Mouse (Mus musculus) liver, embryonic 15.5 days (tissue): ENCODE measurements around the gene Hoxa9. TPM values are rescaled to one million over a fixed set of nuclear protein-coding genes. Genes with fewer than 3 reads are reported as not detected.

ENCODE experiments used
- ATAC-seq: fragments of 200-750 bp; cut with Nextera tagmentation; 2 replicates; pipeline ENCODE4 v1.8.0; 2017; ENCODE audit warnings: moderate number of reproducible peaks, mild to moderate bottlenecking, moderate library complexity; ENCODE audit not compliant: insufficient read depth
- H3K27ac ChIP-seq: fragments of 300-500 bp; sonication (generic); replicated peaks from 2 replicates; pipeline ENCODE4 v1.5.1; 2015; ENCODE audit warnings: mild to moderate bottlenecking, inconsistent platforms
- H3K27me3 ChIP-seq: fragments of 300-500 bp; sonication (generic); 2 replicates; pipeline ENCODE4 v1.6.1; 2015; ENCODE audit warnings: mild to moderate bottlenecking, inconsistent platforms
- H3K36me3 ChIP-seq: fragments of 300-500 bp; sonication (generic); replicated peaks from 2 replicates; pipeline ENCODE4 v1.6.1; 2015; ENCODE audit warnings: moderate library complexity, mild to moderate bottlenecking, inconsistent platforms
- H3K4me1 ChIP-seq: fragments of 300-500 bp; sonication (generic); replicated peaks from 2 replicates; pipeline ENCODE4 v1.6.1; 2015; ENCODE audit warnings: inconsistent platforms
- H3K4me2 ChIP-seq: fragments of 300-500 bp; sonication (generic); 2 replicates; pipeline ENCODE4 v1.6.1; 2015; ENCODE audit warnings: moderate library complexity, mild to moderate bottlenecking, inconsistent platforms
- H3K4me3 ChIP-seq: fragments of 300-500 bp; sonication (generic); replicated peaks from 2 replicates; pipeline ENCODE4 v1.5.1; 2015; ENCODE audit warnings: mild to moderate bottlenecking, inconsistent platforms
- H3K9ac ChIP-seq: fragments of 300-500 bp; sonication (generic); 2 replicates; pipeline ENCODE4 v1.6.1; 2015; ENCODE audit warnings: moderate library complexity, mild to moderate bottlenecking, inconsistent platforms
- H3K9me3 ChIP-seq: fragments of 300-500 bp; sonication (generic); replicated peaks from 2 replicates; pipeline ENCODE4 v1.6.1; 2016; ENCODE audit warnings: inconsistent platforms
- WGBS: fragments of 180-500 bp; shearing (Covaris S2); methylation state at CpG from one replicate; pipeline ENCODE4 v1.1.7; 2015; ENCODE audit warnings: mixed read lengths; ENCODE audit not compliant: insufficient replicate concordance; 5-methylcytosine and 5-hydroxymethylcytosine counted together
- polyA plus RNA-seq: library from polyadenylated mRNA; unstranded; fragments of >200 nt; fragmentation: Nextera tagmentation; extraction: Ambion mirVana; gene quantifications from 2 replicates; pipeline ENCODE4 v1.2.1, GENCODE M21; 2015

Gene Hoxa9
- polyA plus RNA-seq, 1 experiment from 2014 or later = 0.43 TPM

DNA sequence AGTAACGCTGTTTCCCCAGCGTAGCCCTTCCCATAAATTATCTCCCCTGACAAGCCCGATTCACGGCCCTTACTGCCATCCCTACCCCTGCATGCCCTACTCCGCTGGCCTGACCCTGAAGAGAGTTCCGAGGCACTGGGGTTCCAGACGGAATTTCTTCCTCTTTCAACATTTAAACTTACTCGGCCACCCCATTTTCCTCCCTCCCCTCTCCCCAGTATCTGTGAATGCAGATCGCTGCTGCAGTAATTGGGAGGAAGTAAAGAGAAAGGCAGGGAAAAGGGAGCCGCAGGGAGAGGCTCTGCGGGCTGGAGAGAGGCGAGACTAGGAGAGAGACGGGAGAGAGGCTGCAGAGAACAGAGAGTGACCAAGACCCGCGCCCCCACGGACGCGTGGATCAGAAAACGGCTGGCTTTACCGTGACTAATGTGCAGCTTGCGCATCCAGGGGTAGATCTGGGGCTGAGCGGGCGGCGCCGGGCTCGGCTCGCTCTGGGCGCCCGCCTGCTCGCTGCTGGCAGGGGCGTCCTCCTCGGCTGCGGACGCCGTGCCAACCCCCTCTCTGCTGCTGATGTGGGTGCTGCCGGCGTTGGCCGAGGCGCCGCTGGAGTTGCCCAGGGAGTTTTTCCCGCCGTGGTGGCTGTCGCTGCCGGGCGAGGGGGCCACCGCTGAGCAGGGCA, 27.4 kb downstream of the Hoxa9 start:
- peak overlapping the region; percentile 61 for H3K4me2 ChIP-seq
- peak overlapping the region; percentile 50 for H3K4me3 ChIP-seq
- H3K27me3 ChIP-seq = peaks cover 100% of the 10 kb centered on the region
- no peak for ATAC-seq
- no peak overlapping the region for H3K27ac ChIP-seq
- no peaks in the 10 kb centered on the region for H3K9me3 ChIP-seq
- peak overlapping the region; percentile 21; the same call in 1 of the 2 replicates for H3K9ac ChIP-seq
- no peaks in the 10 kb centered on the region for H3K36me3 ChIP-seq
- peaks cover 4% of the 10 kb centered on the region for H3K4me1 ChIP-seq
- WGBS = 2% methylated on average over 45 of the region's 46 CpGs

GRCm38 (mm10) chr6:52203121-52203370, 27.8 kb downstream of the Hoxa9 start:
- Histone ChIP-seq H3K4me3 (peak overlapping the region; percentile 50), H3K9me3 (no peaks in the 10 kb centered on the region), H3K9ac (no peak overlapping the region), H3K36me3 (no peaks in the 10 kb centered on the region), H3K27me3 (peaks cover 100% of the 10 kb centered on the region), H3K4me1 (no peaks in the 10 kb centered on the region; the same call in none of the 2 replicates), H3K4me2 (peak overlapping the region; percentile 61), H3K27ac (no peak overlapping the region)
- no peak for ATAC-seq
- WGBS = 9% methylated on average over 10 of the region's 10 CpGs

DNA sequence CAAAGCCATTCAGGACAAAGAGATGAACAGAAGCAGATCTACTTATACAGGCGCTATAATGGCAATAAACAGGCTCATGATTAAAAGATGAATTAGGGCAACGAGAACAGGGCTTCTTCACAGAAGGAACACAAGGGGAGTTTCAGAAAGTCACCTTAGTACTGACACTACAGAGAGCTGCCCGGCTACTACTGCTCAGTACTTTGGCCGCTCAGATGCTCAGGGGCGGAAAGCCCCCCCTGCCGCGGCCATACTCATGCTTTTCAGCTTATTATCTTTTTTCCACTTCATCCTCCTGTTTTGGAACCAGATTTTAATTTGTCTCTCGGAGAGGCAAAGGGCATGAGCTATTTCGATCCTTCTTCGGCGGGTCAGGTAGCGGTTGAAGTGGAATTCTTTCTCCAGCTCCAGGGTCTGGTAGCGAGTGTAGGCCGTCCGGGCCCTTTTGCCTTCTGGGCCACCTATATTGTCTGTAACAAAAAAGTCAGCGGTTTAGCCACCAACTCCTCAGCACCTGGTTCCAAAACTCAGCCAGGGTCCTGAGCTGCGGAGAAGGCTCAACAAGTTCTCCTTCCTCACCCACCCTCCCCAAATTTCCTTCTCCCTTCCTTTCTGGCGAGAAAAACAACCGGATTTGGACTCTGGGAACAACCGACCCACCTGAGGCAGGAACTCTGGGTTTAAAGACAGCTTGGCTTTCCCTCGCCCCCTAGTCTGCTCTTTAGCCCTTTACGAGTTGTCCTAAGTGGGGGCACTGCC, 28.3 kb downstream of the Hoxa9 start:
- Histone ChIP-seq H3K4me2 (no peak overlapping the region), H3K9ac (no peak overlapping the region), H3K9me3 (no peaks in the 10 kb centered on the region), H3K36me3 (no peaks in the 10 kb centered on the region), H3K4me1 (no peaks in the 10 kb centered on the region; the same call in none of the 2 replicates), H3K27ac (no peak overlapping the region), H3K4me3 (peak overlapping the region; percentile 50; the same call in 1 of the 2 replicates), H3K27me3 (peaks cover 100% of the 10 kb centered on the region)
- no peak for ATAC-seq
- WGBS = 35% methylated on average over 22 of the region's 22 CpGs

- Histone ChIP-seq H3K4me2 (no peak overlapping the region), H3K27ac (no peak overlapping the region), H3K9ac (no peak overlapping the region), H3K36me3 (no peaks in the 10 kb centered on the region), H3K4me3 (no peak overlapping the region), H3K4me1 (no peaks in the 10 kb centered on the region; the same call in none of the 2 replicates), H3K9me3 (no peaks in the 10 kb centered on the region), H3K27me3 (peaks cover 100% of the 10 kb centered on the region)
- no peak for ATAC-seq
- 56% methylated on average over 1 of the region's 1 CpGs for WGBS
These were observed 29.6 kb downstream of the Hoxa9 start for GRCm38 (mm10) chr6:52201269-52201668.

- ATAC-seq = no peak
- H3K27ac ChIP-seq = no peak overlapping the region
- WGBS = 60% methylated on average over 10 of the region's 10 CpGs
These were observed 30.1 kb downstream of the Hoxa9 start for GRCm38 (mm10) chr6:52200751-52201250.

DNA sequence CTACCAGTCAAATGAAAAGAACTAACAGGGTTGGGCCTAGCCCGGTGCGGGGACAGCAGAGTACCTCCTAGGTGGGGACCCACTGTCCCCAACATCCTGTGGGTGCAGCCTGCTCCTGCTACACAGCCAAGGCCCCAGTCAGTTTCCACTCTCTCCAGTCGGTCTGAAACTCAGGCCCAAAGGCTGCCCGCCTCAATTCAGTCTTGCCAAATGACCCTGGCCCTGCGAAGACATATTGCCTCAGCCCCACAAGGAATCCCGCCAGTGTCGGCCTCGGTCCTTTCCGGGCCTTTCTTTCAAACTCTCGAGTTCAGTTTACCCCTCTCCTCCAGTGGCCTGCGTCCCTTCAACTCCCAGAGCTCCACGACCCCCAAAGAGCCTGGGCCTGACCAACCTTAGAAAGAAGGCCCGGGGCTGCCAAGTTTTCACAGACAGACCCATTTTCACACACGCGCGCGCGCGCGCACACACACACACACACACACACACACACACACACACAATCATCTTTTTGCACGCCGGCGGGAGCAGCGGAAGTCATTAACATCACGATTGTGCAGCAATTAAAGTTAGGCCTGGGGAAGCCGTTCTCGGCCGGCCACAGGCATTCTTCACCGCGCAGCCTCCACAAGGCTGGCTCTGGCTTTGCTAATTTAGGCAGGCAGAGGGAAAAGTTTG, 30.7 kb downstream of the Hoxa9 start:
- Histone ChIP-seq H3K9me3 (no peaks in the 10 kb centered on the region), H3K36me3 (no peaks in the 10 kb centered on the region), H3K4me3 (no peak overlapping the region), H3K27ac (no peak overlapping the region), H3K27me3 (peaks cover 100% of the 10 kb centered on the region), H3K4me2 (no peak overlapping the region), H3K9ac (no peak overlapping the region), H3K4me1 (no peaks in the 10 kb centered on the region; the same call in none of the 2 replicates)
- 55% methylated on average over 30 of the region's 30 CpGs for whole genome bisulfite sequencing
- ATAC-seq = no peak

More at GRCm38 (mm10) chr6:52200751-52201250, 30.1 kb downstream of the Hoxa9 start:
- no peaks in the 10 kb centered on the region; the same call in none of the 2 replicates for H3K4me1 ChIP-seq
- no peaks in the 10 kb centered on the region for H3K36me3 ChIP-seq
- no peak overlapping the region for H3K4me2 ChIP-seq
- H3K9me3 ChIP-seq = no peaks in the 10 kb centered on the region
- H3K27me3 ChIP-seq = peaks cover 100% of the 10 kb centered on the region
- H3K9ac ChIP-seq = no peak overlapping the region
- H3K4me3 ChIP-seq = no peak overlapping the region

- Histone ChIP-seq H3K9ac (no peak overlapping the region), H3K36me3 (no peaks in the 10 kb centered on the region), H3K4me2 (no peak overlapping the region), H3K27me3 (peaks cover 99% of the 10 kb centered on the region), H3K4me1 (peaks cover under 1% of the 10 kb centered on the region), H3K9me3 (no peaks in the 10 kb centered on the region), H3K4me3 (no peak overlapping the region), H3K27ac (no peak overlapping the region)
- ATAC-seq = no peak
- 32% methylated on average over 10 of the region's 10 CpGs for WGBS
These were observed 33.6 kb downstream of the Hoxa9 start for GRCm38 (mm10) chr6:52197271-52197670.

- Histone ChIP-seq H3K9me3 (no peaks in the 10 kb centered on the region), H3K4me1 (peaks cover 5% of the 10 kb centered on the region), H3K4me2 (no peak overlapping the region), H3K4me3 (no peak overlapping the region), H3K27me3 (peaks cover 99% of the 10 kb centered on the region), H3K9ac (no peak overlapping the region), H3K27ac (no peak overlapping the region), H3K36me3 (no peaks in the 10 kb centered on the region)
- ATAC-seq = no peak
- WGBS = 37% methylated on average over 9 of the region's 9 CpGs
These were observed 34.1 kb downstream of the Hoxa9 start for GRCm38 (mm10) chr6:52196811-52197210.

GRCm38 (mm10) chr6:52194690-52195089, 36.2 kb downstream of the Hoxa9 start:
- Histone ChIP-seq H3K4me1 (peaks cover 10% of the 10 kb centered on the region), H3K27ac (no peak overlapping the region), H3K27me3 (peaks cover 99% of the 10 kb centered on the region), H3K9ac (no peak overlapping the region), H3K36me3 (no peaks in the 10 kb centered on the region), H3K4me3 (no peak overlapping the region), H3K4me2 (no peak overlapping the region), H3K9me3 (no peaks in the 10 kb centered on the region)
- no peak for ATAC-seq
- 53% methylated on average over 10 of the region's 10 CpGs for WGBS

- WGBS = 1% methylated on average over 54 of the region's 55 CpGs
- H3K27ac ChIP-seq = no peak overlapping the region
- no peak overlapping the region for H3K9ac ChIP-seq
- peak; percentile 51 for ATAC-seq
- no peaks in the 10 kb centered on the region for H3K36me3 ChIP-seq
- H3K27me3 ChIP-seq = peaks cover 99% of the 10 kb centered on the region
- peaks cover 10% of the 10 kb centered on the region for H3K4me1 ChIP-seq
- H3K9me3 ChIP-seq = no peaks in the 10 kb centered on the region
- H3K4me2 ChIP-seq = peak overlapping the region; percentile 72
- H3K4me3 ChIP-seq = peak overlapping the region; percentile 56
These were observed 38.9 kb downstream of the Hoxa9 start for GRCm38 (mm10) chr6:52191860-52192550.
